Mouse (Mus musculus) midbrain, embryonic 14.5 days (tissue): ENCODE results near the gene Gm5447. TPM values are rescaled to one million over a fixed set of nuclear protein-coding genes. Genes with fewer than 3 reads are reported as not detected.
A peak's percentile ranks its signal among the peaks of the same experiment; 100 is the strongest.

Experiments used
- ATAC-seq: fragments of 200-750 bp; cut with Nextera tagmentation; 2 replicates; pipeline ENCODE4 v1.8.0; 2017; ENCODE audit warnings: moderate number of reproducible peaks, moderate library complexity; ENCODE audit not compliant: low FRiP score, low TSS enrichment
- DNase-seq: peaks from one replicate; pipeline ENCODE4 v3.0.0-alpha.2; 2015
- H3K27ac ChIP-seq: fragments of 300-500 bp; sonication (generic); replicated peaks from 2 replicates; pipeline ENCODE4 v1.5.1; 2014; ENCODE audit warnings: mild to moderate bottlenecking, low read depth, low read length, moderate library complexity
- H3K27me3 ChIP-seq: fragments of 300-500 bp; sonication (generic); 2 replicates; pipeline ENCODE4 v1.6.1; 2014; ENCODE audit warnings: low read length, control low read depth, mixed read lengths; ENCODE audit not compliant: control insufficient read depth, insufficient read depth
- H3K36me3 ChIP-seq: fragments of 300-500 bp; sonication (generic); 2 replicates; pipeline ENCODE4 v1.6.1; 2014; ENCODE audit warnings: low read length, control low read depth; ENCODE audit not compliant: control insufficient read depth, insufficient read depth
- H3K4me1 ChIP-seq: fragments of 300-500 bp; sonication (generic); 2 replicates; pipeline ENCODE4 v1.6.1; 2014; ENCODE audit warnings: mild to moderate bottlenecking, antibody characterized with exemption, low read length, control low read depth; ENCODE audit not compliant: control insufficient read depth, insufficient read depth
- H3K4me2 ChIP-seq: fragments of 300-500 bp; sonication (generic); 2 replicates; pipeline ENCODE4 v1.6.1; 2014; ENCODE audit warnings: mild to moderate bottlenecking, low read length, moderate library complexity
- H3K4me3 ChIP-seq: fragments of 300-500 bp; sonication (generic); replicated peaks from 2 replicates; pipeline ENCODE4 v1.5.1; 2014; ENCODE audit warnings: low read depth, low read length
- H3K9ac ChIP-seq: fragments of 300-500 bp; sonication (generic); replicated peaks from 2 replicates; pipeline ENCODE4 v1.6.1; 2014; ENCODE audit warnings: mild to moderate bottlenecking, low read length, moderate library complexity
- H3K9me3 ChIP-seq: fragments of 300-500 bp; sonication (generic); 2 replicates; pipeline ENCODE4 v1.6.1; 2016; ENCODE audit warnings: low read length, control low read depth, mixed read lengths; ENCODE audit not compliant: control insufficient read depth
- WGBS: fragments of 180-500 bp; shearing (Covaris S2); extraction: QIAGEN DNeasy Blood & Tissue Kit; methylation state at CpG from one replicate; pipeline ENCODE4 v1.1.7; 2014; 5-methylcytosine and 5-hydroxymethylcytosine counted together
- polyA plus RNA-seq: library from polyadenylated mRNA; unstranded; fragments of >200 nt; fragmentation: Nextera tagmentation; extraction: Ambion mirVana; gene quantifications from 2 replicates; pipeline ENCODE4 v1.2.1, GENCODE M21; 2014

Gene Gm5447
- polyA plus RNA-seq, 1 experiment from 2014 or later: not detected

GRCm38 (mm10) chr13:30976536-30977084 is 2.6 kb downstream of the Gm5447 start:
- Histone ChIP-seq H3K9me3 (no peaks in the 10 kb centered on the region), H3K4me1 (peaks cover 4% of the 10 kb centered on the region; the same call in 1 of the 2 replicates), H3K27ac (no peak overlapping the region), H3K4me3 (no peak overlapping the region), H3K27me3 (no peaks in the 10 kb centered on the region), H3K4me2 (no peak overlapping the region), H3K9ac (no peak overlapping the region), H3K36me3 (no peaks in the 10 kb centered on the region)
- ATAC-seq (no peak), DNase-seq (no peak)
- WGBS: 70% methylated on average over 8 of the region's 8 CpGs

DNA sequence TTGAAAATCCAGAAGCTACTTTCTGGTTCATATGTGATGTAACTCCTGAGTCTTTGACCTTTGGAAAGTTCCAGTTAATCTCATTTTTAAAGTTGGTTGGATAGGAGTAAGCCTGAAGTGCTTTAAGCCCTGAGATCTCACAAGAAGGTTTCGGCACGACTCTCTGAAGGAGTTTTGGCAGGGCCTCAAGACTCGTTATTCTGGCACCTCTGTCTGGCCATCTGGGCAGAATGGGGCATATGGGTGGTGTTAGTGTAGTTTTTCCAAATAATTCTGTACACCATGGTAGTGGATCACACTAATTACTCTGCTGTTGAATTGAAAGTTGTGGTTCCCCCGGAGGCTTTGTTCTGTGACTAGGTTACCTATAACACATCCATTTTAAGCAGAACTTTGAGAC is 4.2 kb downstream of the Gm5447 start:
- Histone ChIP-seq H3K9ac (no peak overlapping the region), H3K4me2 (no peak overlapping the region), H3K4me3 (no peak overlapping the region), H3K27me3 (no peaks in the 10 kb centered on the region), H3K9me3 (no peaks in the 10 kb centered on the region), H3K4me1 (no peaks in the 10 kb centered on the region), H3K36me3 (no peaks in the 10 kb centered on the region), H3K27ac (no peak overlapping the region)
- DNase-seq: no peak
- no peak for ATAC-seq
- 76% methylated on average over 4 of the region's 4 CpGs for WGBS

DNA sequence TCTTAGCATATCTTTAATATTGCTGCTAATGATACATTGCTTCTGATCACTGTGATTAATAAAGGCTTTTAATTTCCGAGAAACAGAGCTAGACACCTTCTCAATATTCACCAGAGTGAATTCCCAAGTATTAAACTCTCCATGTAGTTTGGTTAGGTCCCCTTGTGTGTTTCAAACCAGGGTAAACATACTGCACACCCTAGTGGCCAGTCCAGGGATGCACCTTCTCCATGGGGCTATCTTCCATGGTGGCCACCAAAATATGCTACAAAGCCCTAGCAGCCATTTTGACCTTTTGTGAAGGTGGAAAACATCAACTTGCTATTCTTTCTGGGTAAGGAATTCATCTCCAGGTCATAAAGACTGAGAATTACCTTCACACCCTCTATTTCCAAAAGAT is 7.7 kb downstream of the Gm5447 start:
- Histone ChIP-seq H3K27ac (no peak overlapping the region), H3K4me2 (no peak overlapping the region), H3K4me3 (no peak overlapping the region), H3K36me3 (no peaks in the 10 kb centered on the region), H3K9ac (no peak overlapping the region), H3K27me3 (peaks cover 9% of the 10 kb centered on the region), H3K4me1 (peaks cover 11% of the 10 kb centered on the region), H3K9me3 (no peaks in the 10 kb centered on the region)
- DNase-seq (no peak), ATAC-seq (no peak)
- WGBS: 88% methylated on average over 1 of the region's 1 CpGs

DNA sequence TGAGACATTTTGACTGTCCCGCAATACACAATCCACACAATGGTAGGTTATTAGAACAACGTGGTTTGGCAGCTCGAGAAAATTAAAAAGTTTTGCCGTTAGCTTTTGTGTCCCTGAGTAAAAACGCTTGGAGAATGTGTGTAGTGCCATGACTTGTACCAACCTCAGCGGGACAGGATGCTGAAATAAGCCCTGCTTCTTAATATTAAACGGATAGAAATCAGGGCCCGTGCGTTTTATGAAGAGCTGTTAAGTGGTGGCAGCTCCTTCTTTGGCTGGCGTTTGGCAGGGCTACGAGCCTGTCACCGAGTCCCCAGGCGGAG is 11.2 kb downstream of the Gm5447 start:
- 16% methylated on average over 13 of the region's 13 CpGs for WGBS
- ATAC-seq (no peak), DNase-seq (no peak)
- Histone ChIP-seq H3K4me2 (peak overlapping the region; percentile 60), H3K27ac (no peak overlapping the region), H3K9ac (no peak overlapping the region; the same call in 1 of the 2 replicates), H3K27me3 (peaks cover 9% of the 10 kb centered on the region), H3K36me3 (no peaks in the 10 kb centered on the region), H3K4me1 (peaks cover 11% of the 10 kb centered on the region), H3K9me3 (no peaks in the 10 kb centered on the region), H3K4me3 (peak overlapping the region; percentile 30)

- DNase-seq: peak; percentile 76
- Histone ChIP-seq H3K4me2 (peak overlapping the region; percentile 60), H3K4me1 (peaks cover 11% of the 10 kb centered on the region), H3K4me3 (peak overlapping the region; percentile 30), H3K9ac (peak overlapping the region; percentile 20; the same call in 1 of the 2 replicates), H3K27ac (peak overlapping the region; percentile 26; the same call in 1 of the 2 replicates), H3K9me3 (no peaks in the 10 kb centered on the region), H3K36me3 (no peaks in the 10 kb centered on the region), H3K27me3 (peaks cover 9% of the 10 kb centered on the region)
- ATAC-seq: peak; percentile 55; the same call in 1 of the 2 replicates
- 18% methylated on average over 27 of the region's 27 CpGs for WGBS
Measured at GRCm38 (mm10) chr13:30985598-30986466, 11.8 kb downstream of the Gm5447 start.

- Histone ChIP-seq H3K4me3 (no peak overlapping the region), H3K4me1 (peaks cover 11% of the 10 kb centered on the region), H3K36me3 (no peaks in the 10 kb centered on the region), H3K4me2 (no peak overlapping the region), H3K27ac (no peak overlapping the region), H3K27me3 (peaks cover 9% of the 10 kb centered on the region), H3K9me3 (no peaks in the 10 kb centered on the region), H3K9ac (no peak overlapping the region)
- DNase-seq (no peak), ATAC-seq (no peak)
- WGBS: 69% methylated on average over 10 of the region's 10 CpGs
Measured at GRCm38 (mm10) chr13:30986934-30987455, 13.0 kb downstream of the Gm5447 start.

DNA sequence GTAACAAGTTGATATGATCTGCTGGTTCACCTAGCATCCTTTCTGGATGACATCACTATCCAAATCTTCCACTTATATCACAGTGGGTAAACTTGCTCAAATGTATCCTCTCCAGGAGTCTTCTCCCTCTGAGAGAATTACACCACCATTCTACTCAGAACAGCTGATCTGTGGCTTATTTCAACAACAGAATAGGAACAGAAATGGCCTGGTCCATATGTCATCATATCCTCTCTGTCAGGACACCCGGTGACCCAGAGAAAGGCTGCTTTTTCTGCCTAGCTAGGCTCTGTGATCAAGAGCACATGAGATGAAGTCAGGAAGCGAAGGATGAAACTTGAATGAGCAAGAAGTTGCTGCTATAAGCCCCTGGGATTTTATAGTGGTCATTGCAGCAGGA is 13.7 kb downstream of the Gm5447 start:
- H3K27ac ChIP-seq: no peak overlapping the region
- DNase-seq (no peak), ATAC-seq (no peak)
- WGBS: 86% methylated on average over 2 of the region's 2 CpGs
- peaks cover 11% of the 10 kb centered on the region for H3K4me1 ChIP-seq
- H3K9ac ChIP-seq: no peak overlapping the region
- peaks cover 9% of the 10 kb centered on the region for H3K27me3 ChIP-seq
- H3K36me3 ChIP-seq: no peaks in the 10 kb centered on the region
- no peak overlapping the region for H3K4me2 ChIP-seq
- no peak overlapping the region for H3K4me3 ChIP-seq
- H3K9me3 ChIP-seq: no peaks in the 10 kb centered on the region

DNA sequence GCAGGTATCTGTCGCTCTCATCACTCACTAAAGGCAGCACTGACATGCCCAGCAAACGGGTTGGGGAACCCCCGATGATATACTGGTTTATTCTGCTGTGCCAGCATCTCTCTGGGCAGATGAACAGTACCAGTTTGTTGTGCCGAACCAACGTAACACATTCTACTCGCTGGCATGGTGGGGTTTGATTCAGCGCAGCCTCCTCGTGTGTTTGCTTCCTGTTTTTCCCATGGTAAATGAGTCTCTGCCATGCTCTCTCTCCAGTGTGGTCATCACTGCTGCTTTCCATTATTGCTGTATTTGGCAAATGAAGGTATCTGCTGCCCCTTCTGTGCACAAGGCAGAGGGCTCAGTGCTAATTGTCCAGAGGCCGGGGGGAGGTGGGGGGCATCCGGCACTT is 15.7 kb downstream of the Gm5447 start:
- DNase-seq: no peak
- no peak for ATAC-seq

More for the DNA sequence above, 15.7 kb downstream of the Gm5447 start:
- no peak overlapping the region for H3K9ac ChIP-seq
- H3K4me3 ChIP-seq: no peak overlapping the region
- no peak overlapping the region for H3K27ac ChIP-seq
- H3K9me3 ChIP-seq: no peaks in the 10 kb centered on the region
- H3K4me1 ChIP-seq: peaks cover 11% of the 10 kb centered on the region
- H3K36me3 ChIP-seq: no peaks in the 10 kb centered on the region
- WGBS: 92% methylated on average over 10 of the region's 10 CpGs
- H3K27me3 ChIP-seq: peaks cover 9% of the 10 kb centered on the region
- H3K4me2 ChIP-seq: no peak overlapping the region
